Mouse (Mus musculus): ENCODE data around the gene Naa38. TPM values are rescaled to one million over a fixed set of nuclear protein-coding genes. Genes with fewer than 3 reads are reported as not detected.

The Naa38 gene
- polyA plus RNA-seq, 1 experiment: 193 TPM

DNA sequence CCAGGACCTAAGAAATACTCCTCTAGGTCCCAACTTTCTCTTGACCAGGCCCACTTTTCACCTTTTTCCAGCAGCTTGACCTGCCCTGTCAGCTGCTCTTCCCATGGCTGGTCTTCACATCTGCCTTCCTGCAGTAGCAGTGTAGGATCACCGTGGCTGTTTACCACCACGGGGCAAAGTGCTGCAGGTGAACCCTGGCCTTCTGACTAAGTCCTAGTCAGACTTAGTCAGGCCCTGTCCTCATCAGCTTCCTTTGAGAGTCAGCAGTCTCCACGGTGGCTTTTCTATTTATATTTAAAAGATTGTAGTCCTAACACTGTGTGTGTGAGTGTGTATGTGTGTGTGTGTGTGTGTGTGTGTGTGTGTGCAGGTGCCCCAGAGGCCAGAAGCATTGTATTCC is 17.5 kb upstream of the Naa38 start:
- H3K4me1 ChIP-seq (ENCODE audit: control insufficient read depth, insufficient read depth, low read length): peaks cover 19% of the 10 kb centered on the region
- WGBS: 84% methylated on average over 3 of the region's 3 CpGs
- H3K4me3 ChIP-seq (replicated peaks; ENCODE audit: insufficient read depth, low read depth, low read length): no peak overlapping the region
- DNase-seq: no peak
- H3K27ac ChIP-seq (ENCODE audit: insufficient read depth, low read length): no peak overlapping the region
- no peak for TF ChIP-seq CTCF (IDR thresholded peaks at IDR 0.05; ENCODE audit: borderline replicate concordance, insufficient read depth, low read depth, low read length)
- no peaks in the 10 kb centered on the region for H3K27me3 ChIP-seq (ENCODE audit: control insufficient read depth, insufficient read depth, low read length)

DNA sequence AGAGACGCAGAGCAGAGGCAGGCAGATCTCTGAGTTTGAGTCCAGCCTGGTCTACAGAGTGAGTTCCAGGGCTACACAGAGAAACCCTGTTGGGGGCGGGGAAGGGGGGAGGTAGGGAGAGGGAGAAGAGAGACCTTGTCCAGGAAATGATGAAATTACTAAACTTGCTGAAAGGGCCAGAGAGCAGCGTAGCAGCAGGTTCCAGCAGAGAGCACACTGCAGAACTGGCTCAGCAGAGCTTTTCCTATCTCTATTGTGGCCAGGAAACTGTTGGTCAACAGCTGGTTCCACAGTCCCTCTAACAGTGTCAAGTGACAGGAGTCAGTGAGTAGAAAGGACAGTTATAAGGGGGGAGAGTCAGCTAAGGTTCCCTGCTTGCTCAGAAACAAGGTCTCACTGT is 15.7 kb upstream of the Naa38 start:
- WGBS: 91% methylated on average over 3 of the region's 3 CpGs
- H3K27me3 ChIP-seq (ENCODE audit: control insufficient read depth, insufficient read depth, low read length): no peaks in the 10 kb centered on the region
- H3K27ac ChIP-seq (ENCODE audit: insufficient read depth, low read length): no peak overlapping the region
- peaks cover 15% of the 10 kb centered on the region for H3K4me1 ChIP-seq (ENCODE audit: control insufficient read depth, insufficient read depth, low read length)
- H3K4me3 ChIP-seq (replicated peaks; ENCODE audit: insufficient read depth, low read depth, low read length): no peak overlapping the region
- no peak for DNase-seq
- TF ChIP-seq CTCF (IDR thresholded peaks at IDR 0.05; ENCODE audit: borderline replicate concordance, insufficient read depth, low read depth, low read length): no peak
- TF ChIP-seq POLR2A (IDR thresholded peaks at IDR 0.05; ENCODE audit: borderline replicate concordance, insufficient read depth, low read length): no peak

- no peak overlapping the region for H3K27ac ChIP-seq (ENCODE audit: insufficient read depth, low read length)
- 12% methylated on average over 6 of the region's 6 CpGs for WGBS
- no peak for TF ChIP-seq CTCF (IDR thresholded peaks at IDR 0.05; ENCODE audit: borderline replicate concordance, insufficient read depth, low read depth, low read length)
- H3K4me3 ChIP-seq (replicated peaks; ENCODE audit: insufficient read depth, low read depth, low read length): no peak overlapping the region
- H3K27me3 ChIP-seq (ENCODE audit: control insufficient read depth, insufficient read depth, low read length): no peaks in the 10 kb centered on the region
- DNase-seq: peak; percentile 69 to 80
- H3K4me1 ChIP-seq (ENCODE audit: control insufficient read depth, insufficient read depth, low read length): peaks cover 15% of the 10 kb centered on the region
Measured at GRCm38 (mm10) chr11:69381356-69381755, 13.9 kb upstream of the Naa38 start.

- TF ChIP-seq CTCF (IDR thresholded peaks at IDR 0.05; ENCODE audit: borderline replicate concordance, insufficient read depth, low read depth, low read length) (no peak), POLR2A (IDR thresholded peaks at IDR 0.05; ENCODE audit: borderline replicate concordance, insufficient read depth, low read length) (no peak)
Measured at GRCm38 (mm10) chr11:69382478-69383105, 12.7 kb upstream of the Naa38 start.

GRCm38 (mm10) chr11:69384979-69385378 is 10.3 kb upstream of the Naa38 start:
- Histone ChIP-seq H3K27ac (ENCODE audit: insufficient read depth, low read length) (no peak overlapping the region), H3K4me3 (replicated peaks; ENCODE audit: insufficient read depth, low read depth, low read length) (no peak overlapping the region), H3K4me1 (ENCODE audit: control insufficient read depth, insufficient read depth, low read length) (peaks cover 18% of the 10 kb centered on the region), H3K27me3 (ENCODE audit: control insufficient read depth, insufficient read depth, low read length) (no peaks in the 10 kb centered on the region)
- WGBS: 82% methylated on average over 6 of the region's 6 CpGs
- DNase-seq: no peak
- no peak for TF ChIP-seq CTCF (IDR thresholded peaks at IDR 0.05; ENCODE audit: borderline replicate concordance, insufficient read depth, low read depth, low read length)
- TF ChIP-seq POLR2A (IDR thresholded peaks at IDR 0.05; ENCODE audit: borderline replicate concordance, insufficient read depth, low read length): no peak

More at GRCm38 (mm10) chr11:69382478-69383105, 12.7 kb upstream of the Naa38 start:
- H3K4me3 ChIP-seq (replicated peaks; ENCODE audit: insufficient read depth, low read depth, low read length): no peak overlapping the region
- 15% methylated on average over 10 of the region's 10 CpGs for WGBS
- DNase-seq: peak; percentile 33 to 70
- no peaks in the 10 kb centered on the region for H3K27me3 ChIP-seq (ENCODE audit: control insufficient read depth, insufficient read depth, low read length)
- H3K27ac ChIP-seq (ENCODE audit: insufficient read depth, low read length): no peak overlapping the region
- H3K4me1 ChIP-seq (ENCODE audit: control insufficient read depth, insufficient read depth, low read length): peaks cover 15% of the 10 kb centered on the region

DNA sequence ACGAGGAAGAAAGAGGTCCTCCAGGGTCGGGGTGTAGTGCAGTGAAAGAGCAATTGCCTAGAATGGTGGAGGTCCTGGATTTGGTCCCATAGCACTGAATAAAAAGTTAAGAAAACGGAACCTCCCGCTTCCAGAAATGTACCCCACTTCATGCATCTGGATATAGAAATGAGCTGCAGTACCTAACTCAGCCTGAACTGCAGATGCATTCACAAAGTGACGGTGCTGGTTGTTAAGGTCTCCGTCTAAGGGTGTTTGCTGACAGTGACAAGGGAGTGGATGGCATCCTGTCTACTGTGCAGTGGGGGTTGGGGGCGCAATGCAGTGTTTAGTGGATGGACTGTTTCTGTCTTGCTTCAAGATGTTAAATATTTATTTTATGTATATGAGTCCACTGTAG is 8.5 kb upstream of the Naa38 start:
- TF ChIP-seq POLR2A (IDR thresholded peaks at IDR 0.05; ENCODE audit: borderline replicate concordance, insufficient read depth, low read length) (no peak), CTCF (IDR thresholded peaks at IDR 0.05; ENCODE audit: borderline replicate concordance, insufficient read depth, low read depth, low read length) (no peak)
- 83% methylated on average over 7 of the region's 7 CpGs for WGBS
- H3K27ac ChIP-seq (ENCODE audit: insufficient read depth, low read length): no peak overlapping the region
- DNase-seq: no peak
- no peak overlapping the region for H3K4me3 ChIP-seq (replicated peaks; ENCODE audit: insufficient read depth, low read depth, low read length)
- no peaks in the 10 kb centered on the region for H3K27me3 ChIP-seq (ENCODE audit: control insufficient read depth, insufficient read depth, low read length)
- peaks cover 12% of the 10 kb centered on the region for H3K4me1 ChIP-seq (ENCODE audit: control insufficient read depth, insufficient read depth, low read length)

GRCm38 (mm10) chr11:69388680-69389079 is 6.6 kb upstream of the Naa38 start:
- no peak for TF ChIP-seq CTCF (IDR thresholded peaks at IDR 0.05; ENCODE audit: borderline replicate concordance, insufficient read depth, low read depth, low read length)
- no peak for TF ChIP-seq POLR2A (IDR thresholded peaks at IDR 0.05; ENCODE audit: borderline replicate concordance, insufficient read depth, low read length)
- Histone ChIP-seq H3K4me1 (ENCODE audit: control insufficient read depth, insufficient read depth, low read length) (0 out of 2 replicates have a peak, but pooled peaks cover 4% of the 10 kb centered on the region), H3K27me3 (ENCODE audit: control insufficient read depth, insufficient read depth, low read length) (no peaks in the 10 kb centered on the region), H3K4me3 (replicated peaks; ENCODE audit: insufficient read depth, low read depth, low read length) (no peak overlapping the region), H3K27ac (ENCODE audit: insufficient read depth, low read length) (no peak overlapping the region)
- 94% methylated on average over 4 of the region's 4 CpGs for WGBS
- DNase-seq: no peak

GRCm38 (mm10) chr11:69389531-69390399 is 5.5 kb upstream of the Naa38 start:
- 30% methylated on average over 14 of the region's 14 CpGs for WGBS
- Histone ChIP-seq H3K4me1 (ENCODE audit: control insufficient read depth, insufficient read depth, low read length) (0 out of 2 replicates have a peak, but pooled peaks cover 4% of the 10 kb centered on the region), H3K27me3 (ENCODE audit: control insufficient read depth, insufficient read depth, low read length) (no peaks in the 10 kb centered on the region), H3K27ac (ENCODE audit: insufficient read depth, low read length) (no peak overlapping the region), H3K4me3 (replicated peaks; ENCODE audit: insufficient read depth, low read depth, low read length) (no peak overlapping the region)
- peak; percentile 50 to 57 for DNase-seq
- TF ChIP-seq CTCF (IDR thresholded peaks at IDR 0.05; ENCODE audit: borderline replicate concordance, insufficient read depth, low read depth, low read length): 0 out of 2 replicates have a peak, but pooled peaks have one; percentile 8
- TF ChIP-seq POLR2A (IDR thresholded peaks at IDR 0.05; ENCODE audit: borderline replicate concordance, insufficient read depth, low read length): no peak

Data from cerebellum, adult 2 months (tissue).